Mouse (Mus musculus) forebrain, embryonic 16.5 days (tissue): ENCODE measurements around the gene Tceal7. TPM values are rescaled to one million over a fixed set of nuclear protein-coding genes. Genes with fewer than 3 reads are reported as not detected.
"Not testable (repeated sequence)": the region's sequence is repeated elsewhere in the genome, so short reads cannot be mapped to it uniquely, and the experiment has no call there.

Experiments
- ATAC-seq: fragments of 200-750 bp; cut with Nextera tagmentation; 2 replicates; pipeline ENCODE4 v1.8.0; 2017; ENCODE audit warnings: mild to moderate bottlenecking, moderate library complexity
- H3K27ac ChIP-seq: fragments of 300-500 bp; sonication (generic); 2 replicates; pipeline ENCODE4 v1.5.1; 2014; ENCODE audit warnings: low read length, control low read depth
- H3K27me3 ChIP-seq: fragments of 300-500 bp; sonication (generic); replicated peaks from 2 replicates; pipeline ENCODE4 v1.6.1; 2014; ENCODE audit warnings: low read length; ENCODE audit not compliant: control insufficient read depth, insufficient read depth
- H3K36me3 ChIP-seq: fragments of 300-500 bp; sonication (generic); 2 replicates; pipeline ENCODE4 v1.6.1; 2014; ENCODE audit not compliant: control insufficient read depth, insufficient read depth
- H3K4me1 ChIP-seq: fragments of 300-500 bp; sonication (generic); replicated peaks from 2 replicates; pipeline ENCODE4 v1.6.1; 2014; ENCODE audit warnings: low read length; ENCODE audit not compliant: control insufficient read depth, insufficient read depth
- H3K4me2 ChIP-seq: fragments of 300-500 bp; sonication (generic); 2 replicates; pipeline ENCODE4 v1.6.1; 2014; ENCODE audit warnings: mild to moderate bottlenecking, low read length, control low read depth
- H3K4me3 ChIP-seq: fragments of 300-500 bp; sonication (generic); replicated peaks from 2 replicates; pipeline ENCODE4 v1.5.1; 2014; ENCODE audit warnings: mild to moderate bottlenecking, low read length, control low read depth
- H3K9ac ChIP-seq: fragments of 300-500 bp; sonication (generic); replicated peaks from 2 replicates; pipeline ENCODE4 v1.6.1; 2014; ENCODE audit warnings: low read depth, low read length, control low read depth
- H3K9me3 ChIP-seq: fragments of 300-500 bp; sonication (generic); 2 replicates; pipeline ENCODE4 v1.6.1; 2016; ENCODE audit warnings: low read length; ENCODE audit not compliant: control insufficient read depth
- WGBS: fragments of 180-500 bp; shearing (Covaris S2); extraction: QIAGEN DNeasy Blood & Tissue Kit; methylation state at CpG from one replicate; pipeline ENCODE4 v1.1.7; 2014; 5-methylcytosine and 5-hydroxymethylcytosine counted together
- microRNA-seq: library from miRNA; unstranded; fragments of <30 nt; microRNA quantifications from one replicate; pipeline ENCODE4, GENCODE M21; 2017
- polyA plus RNA-seq: library from polyadenylated mRNA; unstranded; fragments of >200 nt; fragmentation: Nextera tagmentation; extraction: Ambion mirVana; gene quantifications from 2 replicates; pipeline ENCODE4 v1.2.1, GENCODE M21; 2015

Gene Tceal7
- polyA plus RNA-seq, 1 experiment from 2014 or later: 2.1 TPM

- not testable (repeated sequence) for H3K27me3 ChIP-seq, H3K4me1 ChIP-seq, H3K36me3 ChIP-seq, H3K9me3 ChIP-seq
- peak overlapping the region; percentile 45 for H3K4me2 ChIP-seq
- peak overlapping the region; percentile 56 for H3K9ac ChIP-seq
- peak; percentile 56 for ATAC-seq
- 23% methylated on average over 3 of the region's 60 CpGs for WGBS
- peak overlapping the region; percentile 45 for H3K4me3 ChIP-seq
- H3K27ac ChIP-seq: peak overlapping the region; percentile 37
These were observed 56.0 kb downstream of the Tceal7 start for GRCm38 (mm10) chrX:136270393-136271111.

GRCm38 (mm10) chrX:136274542-136274941, 60.0 kb downstream of the Tceal7 start:
- Histone ChIP-seq H3K27ac (no peak overlapping the region), H3K9me3 (no peaks in the 10 kb centered on the region), H3K27me3 (0 out of 2 replicates have a peak, but pooled peaks cover 3% of the 10 kb centered on the region), H3K9ac (no peak overlapping the region), H3K4me1 (peaks cover 6% of the 10 kb centered on the region), H3K4me3 (no peak overlapping the region), H3K4me2 (no peak overlapping the region), H3K36me3 (no peaks in the 10 kb centered on the region)
- ATAC-seq: no peak
- WGBS: 21% methylated on average over 3 of the region's 3 CpGs

GRCm38 (mm10) chrX:136275386-136275785, 60.8 kb downstream of the Tceal7 start:
- Histone ChIP-seq H3K9me3 (no peaks in the 10 kb centered on the region), H3K4me1 (peaks cover 6% of the 10 kb centered on the region), H3K36me3 (no peaks in the 10 kb centered on the region), H3K27ac (no peak overlapping the region), H3K4me3 (no peak overlapping the region), H3K27me3 (0 out of 2 replicates have a peak, but pooled peaks cover 3% of the 10 kb centered on the region), H3K4me2 (no peak overlapping the region), H3K9ac (no peak overlapping the region)
- WGBS: 9% methylated on average over 3 of the region's 3 CpGs
- peak; percentile 34; the same call in 1 of the 2 replicates for ATAC-seq

Small RNAs within 50 kb of the gene (microRNA-seq; reads per million reads assigned to microRNA genes)
- gene Mir6383: not detected

Other genes starting within 250 kb of the Tceal7 start
- 170 and 205 TPM in 2 replicates for gene Arxes2, start 221.0 kb upstream of the Tceal7 start, polyA plus RNA-seq
- gene Arxes1, start 181.4 kb upstream of the Tceal7 start, polyA plus RNA-seq: 77.2 and 105 TPM in 2 replicates
- 579 and 667 TPM in 2 replicates for gene Bex2, start 146.5 kb upstream of the Tceal7 start, polyA plus RNA-seq
- gene Nxf3, start 129.5 kb upstream of the Tceal7 start, polyA plus RNA-seq: 0.09 TPM in 1 of 2 replicates, not detected in the other
- gene Bex4, start 75.8 kb upstream of the Tceal7 start, polyA plus RNA-seq: 135 and 137 TPM in 2 replicates
- 109 and 120 TPM in 2 replicates for gene Tceal8, start 42.4 kb upstream of the Tceal7 start, polyA plus RNA-seq
- 14.6 and 23.0 TPM in 2 replicates for gene Tceal5, start 10.9 kb upstream of the Tceal7 start, polyA plus RNA-seq
- 176 and 223 TPM in 2 replicates for gene Bex1, start 734 bp downstream of the Tceal7 start, polyA plus RNA-seq
- 290 and 303 TPM in 2 replicates for gene Tceal9, start 30.3 kb downstream of the Tceal7 start, polyA plus RNA-seq
- 522 and 568 TPM in 2 replicates for gene Bex3, start 55.5 kb downstream of the Tceal7 start, polyA plus RNA-seq